Mouse (Mus musculus) neutrophil, adult 5-6 weeks (primary cell): ENCODE data around the gene Rcor1. TPM values are rescaled to one million over a fixed set of nuclear protein-coding genes. Genes with fewer than 3 reads are reported as not detected.
A peak's percentile ranks its signal among the peaks of the same experiment; 100 is the strongest.
"Not testable (repeated sequence)": the region's sequence is repeated elsewhere in the genome, so short reads cannot be mapped to it uniquely, and the experiment has no call there.

Experiments
- ATAC-seq: fragments of 151-379, 151-347 bp; 2 replicates; pipeline ENCODE4 v1.8.0; 2017; ENCODE audit warnings: mild to moderate bottlenecking, moderate TSS enrichment; ENCODE audit not compliant: insufficient number of reproducible peaks, poor library complexity, low FRiP score, severe bottlenecking; ENCODE audit errors: extremely low read depth
- total RNA-seq: library from RNA; stranded (forward); fragments of 200-1000 nt; gene quantifications from 2 replicates; pipeline ENCODE4 v1.2.3, GENCODE M21; 2017

The Rcor1 gene
- total RNA-seq, 1 experiment from 2014 or later, result 29.7 TPM

DNA sequence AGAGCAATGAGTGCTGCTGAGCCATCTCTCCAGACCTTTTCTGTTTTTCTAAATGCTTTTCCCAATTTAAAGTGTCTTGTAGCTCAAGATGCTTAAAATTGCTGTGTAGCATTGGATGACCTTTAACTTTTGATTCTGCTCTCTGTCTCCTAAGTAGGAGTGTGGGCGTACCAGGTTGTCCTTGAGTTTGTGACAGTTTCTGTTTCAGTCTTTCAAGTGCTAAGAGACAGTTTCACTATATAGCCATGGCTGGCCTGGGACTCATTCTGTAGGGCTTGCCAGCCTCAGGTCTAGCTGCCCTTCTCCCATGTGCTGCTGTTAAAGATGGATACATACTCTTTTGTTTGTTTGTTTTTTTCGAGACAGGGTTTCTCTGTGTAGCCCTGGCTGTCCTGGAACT is 9.1 kb downstream of the Rcor1 start:
- ATAC-seq, result no peak

DNA sequence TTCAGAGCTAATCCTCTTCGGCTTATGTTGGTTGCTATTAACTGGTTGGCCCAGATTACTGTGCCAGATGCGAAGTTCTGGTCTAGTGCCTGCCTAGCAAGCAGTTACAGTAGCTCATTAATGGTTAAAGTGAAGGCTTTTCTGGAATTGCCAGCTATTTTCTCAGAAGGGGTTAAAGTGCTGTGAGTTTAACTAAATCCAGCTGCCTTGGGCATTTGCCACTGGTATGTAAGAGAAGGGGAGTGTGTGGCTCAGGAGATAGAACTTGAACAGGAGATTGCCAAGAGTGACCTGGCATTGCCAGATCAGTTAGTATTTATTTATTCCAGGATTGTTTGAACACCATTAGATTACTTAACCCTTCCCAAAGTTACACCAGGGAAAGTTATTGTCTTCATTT is 11.1 kb downstream of the Rcor1 start:
- ATAC-seq, result no peak

DNA sequence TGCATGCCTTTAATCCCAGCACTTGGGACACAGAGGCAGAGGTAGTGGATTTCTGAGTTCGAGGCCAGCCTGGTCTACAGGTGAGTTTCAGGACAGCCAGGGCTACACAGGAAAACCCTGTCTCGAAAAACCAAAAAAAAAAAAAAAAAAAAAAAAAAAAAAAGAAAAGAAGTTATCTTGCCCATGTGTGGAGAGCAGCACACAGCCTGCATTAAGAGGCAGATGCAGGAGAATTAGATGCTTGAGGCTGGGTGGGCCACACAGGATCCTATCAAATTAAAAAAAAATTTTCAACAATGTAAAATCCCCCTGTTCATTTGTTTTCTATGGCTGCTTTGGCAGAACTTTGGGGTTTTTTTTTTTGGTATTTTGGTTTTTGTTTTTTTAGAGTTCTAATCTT is 24.2 kb downstream of the Rcor1 start:
- no peak for ATAC-seq

DNA sequence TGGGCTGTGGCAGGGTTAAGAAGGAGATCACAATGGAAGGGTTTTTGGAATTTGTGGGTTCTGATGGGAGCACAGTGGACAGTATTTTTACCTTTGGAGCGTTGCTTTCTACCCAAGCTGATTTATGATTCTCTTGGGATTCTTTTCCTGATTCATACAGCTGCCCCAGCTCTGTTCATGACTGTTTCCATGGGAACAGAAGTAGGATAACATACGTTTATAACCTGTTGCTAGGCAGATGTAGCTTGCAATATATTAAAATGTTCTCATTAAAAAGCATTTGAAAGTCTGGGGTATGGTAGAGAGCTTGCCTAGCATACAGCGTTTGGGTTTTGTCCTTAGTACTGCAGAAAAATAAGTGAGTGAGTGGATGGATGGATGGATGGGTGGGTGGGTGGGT is 25.1 kb downstream of the Rcor1 start:
- no peak for ATAC-seq

DNA sequence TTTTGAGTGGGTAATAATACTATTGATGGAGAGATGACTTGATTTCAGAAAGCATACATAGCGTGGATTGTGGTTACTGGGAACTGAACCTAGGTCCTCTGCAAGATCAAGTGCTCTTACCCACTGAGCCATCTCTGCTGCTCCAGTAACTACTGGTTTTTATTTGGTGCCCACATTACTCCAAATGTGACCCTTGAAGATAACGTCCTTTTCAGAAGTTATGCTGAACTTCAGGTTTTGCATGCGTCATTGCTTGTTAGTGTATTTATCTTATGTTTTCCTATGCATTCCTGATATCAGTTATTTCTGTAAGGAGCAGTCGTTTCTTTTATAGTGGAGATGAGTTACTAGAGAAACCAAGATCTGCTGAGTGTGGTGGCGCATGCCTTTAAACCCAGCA is 26.2 kb downstream of the Rcor1 start:
- no peak for ATAC-seq

DNA sequence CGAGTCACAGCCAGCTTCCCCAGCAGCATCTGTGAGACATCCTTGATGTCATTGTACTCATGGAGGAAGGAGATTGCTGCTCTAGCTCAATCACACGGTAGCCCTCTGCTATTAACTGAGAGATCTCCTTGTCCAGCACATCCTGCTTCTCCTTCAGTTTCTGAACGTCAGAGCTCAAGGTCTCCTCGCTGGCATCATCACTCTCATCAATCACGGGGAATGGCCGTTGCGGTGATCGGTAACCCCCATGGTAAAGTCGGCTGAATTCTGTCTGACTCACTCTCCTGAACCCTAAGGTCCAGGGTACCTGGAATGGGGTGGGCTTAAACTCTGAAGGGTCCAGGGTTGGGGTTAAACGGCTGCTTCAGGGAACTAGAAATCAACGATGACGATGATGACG is 28.7 kb downstream of the Rcor1 start:
- no peak for ATAC-seq

DNA sequence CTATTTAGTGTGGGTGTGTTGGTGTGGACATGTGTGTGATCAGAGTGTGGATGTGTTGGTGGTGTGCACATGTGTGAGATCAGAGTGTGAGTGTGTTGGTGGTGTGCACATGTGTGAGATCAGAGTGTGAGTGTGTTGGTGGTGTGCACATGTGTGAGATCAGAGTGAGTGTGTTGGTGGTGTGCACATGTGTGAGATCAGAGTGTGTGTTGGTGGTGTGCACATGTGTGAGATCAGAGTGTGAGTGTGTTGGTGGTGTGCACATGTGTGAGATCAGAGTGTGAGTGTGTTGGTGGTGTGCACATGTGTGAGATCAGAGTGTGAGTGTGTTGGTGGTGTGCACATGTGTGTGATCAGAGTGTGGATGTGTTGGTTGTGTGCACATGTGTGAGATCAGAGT is 30.1 kb downstream of the Rcor1 start:
- ATAC-seq, result not testable (repeated sequence)

DNA sequence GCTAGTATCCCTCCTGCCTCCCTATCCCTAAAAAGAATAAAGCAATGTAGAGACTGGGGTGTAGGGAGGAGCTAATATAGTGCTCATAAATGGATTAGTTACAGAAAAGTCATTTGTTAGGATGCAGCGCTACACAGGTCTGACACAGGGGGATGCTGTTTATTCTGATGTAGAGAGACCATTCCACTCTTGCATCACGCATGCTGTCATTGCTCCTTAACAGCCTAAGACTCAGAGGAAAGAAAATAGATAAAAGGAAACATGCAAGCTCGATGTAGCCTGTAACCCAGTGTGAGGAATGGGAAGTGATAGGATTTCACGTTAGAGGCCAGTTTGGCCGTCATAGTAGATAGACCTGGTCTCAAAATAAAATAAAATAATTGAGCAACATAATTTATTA is 31.9 kb downstream of the Rcor1 start:
- ATAC-seq, result no peak

DNA sequence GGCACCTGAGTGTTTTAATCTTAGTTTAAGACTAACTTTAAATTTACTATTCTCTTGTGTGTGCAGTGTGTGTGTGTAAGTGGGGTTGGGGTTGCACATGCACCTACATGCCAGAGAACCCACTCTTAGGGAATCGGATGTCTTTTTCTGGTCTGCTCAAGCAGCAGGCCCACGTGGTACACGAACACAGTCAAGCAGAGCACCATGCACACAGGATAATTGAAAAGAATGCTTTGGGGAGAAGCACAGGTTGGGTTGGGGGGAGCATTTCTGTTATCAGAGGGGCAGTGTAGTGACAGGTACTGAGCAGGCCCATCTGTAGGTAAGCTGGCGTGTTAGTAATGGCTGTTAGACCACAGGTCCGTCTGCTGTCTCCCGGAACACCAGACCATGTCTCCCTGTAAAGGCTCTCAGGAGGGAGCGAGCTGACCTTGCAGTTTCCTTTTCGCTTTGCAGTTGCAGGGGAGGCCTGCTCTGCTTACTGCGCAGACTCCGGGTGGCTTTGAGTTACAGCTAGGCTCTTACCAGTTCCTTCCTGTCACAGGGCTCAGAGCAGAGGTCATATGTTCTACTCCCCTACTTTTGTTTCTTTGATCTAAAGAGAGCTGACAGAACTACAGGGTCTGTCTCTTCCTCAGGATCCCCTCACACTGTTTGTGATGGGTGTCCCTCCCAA is 32.5 kb downstream of the Rcor1 start:
- peak; percentile 86 for ATAC-seq

DNA sequence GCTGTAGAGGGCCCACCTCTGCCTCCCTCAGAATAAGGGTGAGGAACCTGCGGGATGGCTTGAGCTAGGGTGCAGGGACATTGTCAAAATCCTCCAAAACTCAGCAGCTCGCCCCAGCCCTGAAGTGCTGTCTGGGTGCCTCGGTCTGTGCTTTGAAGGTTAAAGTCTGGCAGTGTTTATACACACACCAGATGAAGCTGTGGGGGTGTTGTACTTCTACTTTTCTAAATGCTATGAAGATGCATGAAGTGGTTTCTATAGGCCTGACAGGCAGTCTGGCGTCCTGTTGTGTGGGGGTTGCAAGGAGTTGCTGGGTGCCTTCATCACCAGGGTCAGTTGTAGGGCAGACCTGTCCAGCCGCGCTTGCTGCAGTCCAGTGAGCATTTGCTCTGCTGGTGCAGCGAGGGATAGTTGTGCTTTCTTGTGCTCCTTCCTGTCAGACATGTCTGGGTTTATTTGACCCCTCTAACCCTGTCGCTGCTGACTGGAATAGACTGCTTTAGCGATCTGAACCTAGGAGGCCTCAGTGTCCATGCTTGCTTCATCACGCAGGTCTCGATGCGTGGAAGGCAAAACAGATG is 37.3 kb downstream of the Rcor1 start:
- no peak for ATAC-seq

DNA sequence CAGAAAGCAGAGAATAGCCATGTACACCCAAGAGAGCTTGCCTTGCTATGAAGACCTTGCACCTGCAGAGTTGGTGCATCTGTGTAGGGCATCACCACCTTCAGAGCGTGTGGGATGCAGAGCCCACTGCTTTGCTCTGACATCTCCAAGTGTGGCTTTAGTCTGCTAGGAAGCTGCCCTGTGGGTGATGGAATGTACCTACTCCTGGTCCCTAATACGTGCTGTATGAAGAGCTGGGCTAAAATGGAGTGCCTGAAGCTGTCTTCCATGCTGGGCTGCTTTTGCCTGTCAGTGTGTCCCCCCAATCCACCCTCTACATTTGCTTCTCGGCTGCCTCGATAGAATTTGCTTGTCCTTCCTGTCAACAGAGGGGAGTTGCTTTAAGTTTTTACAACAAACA is 46.4 kb downstream of the Rcor1 start:
- no peak for ATAC-seq

DNA sequence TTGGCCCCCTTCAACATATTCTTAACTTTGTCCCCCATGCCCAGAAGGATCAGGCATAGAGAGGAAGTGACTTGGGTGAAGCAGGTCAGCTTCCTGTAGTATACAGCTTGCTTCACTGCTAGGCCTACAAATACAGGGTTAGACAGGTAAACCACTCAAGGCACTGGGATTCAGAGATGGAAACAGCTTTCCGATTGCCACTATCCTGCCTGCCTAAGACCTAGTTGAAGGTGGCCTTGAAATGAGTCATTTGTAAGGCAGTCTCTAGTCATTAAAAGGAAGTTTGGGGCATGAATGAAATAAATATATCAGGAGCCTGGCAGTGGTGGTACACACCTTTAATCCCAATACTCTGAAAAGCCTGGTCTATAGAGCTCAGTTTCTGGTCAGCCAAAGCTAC is 47.9 kb downstream of the Rcor1 start:
- no peak for ATAC-seq

DNA sequence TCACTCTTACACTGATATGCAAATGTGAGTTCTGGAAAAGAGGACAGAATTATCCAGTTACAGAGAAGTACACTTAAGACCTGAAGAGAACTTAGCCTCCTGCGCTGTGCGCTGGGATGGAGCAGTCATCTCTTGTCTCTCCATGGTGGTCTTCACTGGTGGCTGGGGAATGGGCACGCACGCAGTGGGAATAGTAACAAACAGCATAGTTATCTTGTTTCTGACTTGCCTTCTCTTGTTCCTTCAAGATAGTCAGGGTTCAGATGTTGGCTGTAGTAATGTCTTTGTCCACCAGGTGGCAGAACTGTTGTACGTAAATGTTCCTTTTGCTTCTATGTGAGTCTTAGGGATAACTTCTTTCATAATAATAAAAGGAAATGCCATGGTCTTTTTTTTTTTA is 49.0 kb downstream of the Rcor1 start:
- ATAC-seq, result peak; percentile 71; the same call in 1 of the 2 replicates

DNA sequence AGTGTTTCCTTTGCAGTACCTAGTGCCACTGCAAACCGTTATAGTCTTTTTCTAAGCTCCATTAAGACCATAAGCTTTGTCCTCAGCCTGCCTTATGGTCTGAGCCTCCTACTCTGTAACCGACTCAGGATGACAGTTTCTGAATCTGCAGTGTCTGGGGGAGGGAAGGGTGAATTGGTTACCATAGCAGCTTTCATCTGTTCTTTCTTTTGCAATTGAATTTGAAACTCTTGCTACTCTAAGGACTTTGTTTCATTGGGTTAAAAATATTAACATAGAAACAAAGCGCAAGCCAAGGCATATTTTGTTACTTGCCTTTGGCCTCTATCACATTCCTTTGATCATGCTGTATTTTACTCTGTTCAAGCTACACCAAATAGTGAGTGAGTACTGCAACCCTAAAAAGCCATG is 49.6 kb downstream of the Rcor1 start:
- no peak for ATAC-seq

DNA sequence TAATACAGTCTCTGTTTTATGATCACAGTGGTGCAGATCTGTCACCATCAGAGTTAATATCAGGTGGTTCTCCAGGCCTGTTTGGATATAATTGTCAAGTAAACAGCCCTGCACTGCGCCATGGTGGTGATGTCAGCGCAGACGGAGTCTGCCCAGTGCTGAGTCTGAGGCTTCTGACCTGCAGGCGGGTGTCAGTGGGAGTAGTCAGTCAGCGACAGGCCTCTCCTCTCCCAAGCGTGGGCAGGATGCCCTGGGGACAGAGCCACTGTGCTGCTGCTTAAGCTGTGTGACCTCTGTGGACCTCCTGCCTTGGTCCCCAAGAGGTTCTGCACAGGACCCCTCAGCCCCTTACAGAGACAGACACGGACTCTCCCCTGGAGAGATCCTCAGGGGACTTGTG is 50.0 kb downstream of the Rcor1 start:
- no peak for ATAC-seq

DNA sequence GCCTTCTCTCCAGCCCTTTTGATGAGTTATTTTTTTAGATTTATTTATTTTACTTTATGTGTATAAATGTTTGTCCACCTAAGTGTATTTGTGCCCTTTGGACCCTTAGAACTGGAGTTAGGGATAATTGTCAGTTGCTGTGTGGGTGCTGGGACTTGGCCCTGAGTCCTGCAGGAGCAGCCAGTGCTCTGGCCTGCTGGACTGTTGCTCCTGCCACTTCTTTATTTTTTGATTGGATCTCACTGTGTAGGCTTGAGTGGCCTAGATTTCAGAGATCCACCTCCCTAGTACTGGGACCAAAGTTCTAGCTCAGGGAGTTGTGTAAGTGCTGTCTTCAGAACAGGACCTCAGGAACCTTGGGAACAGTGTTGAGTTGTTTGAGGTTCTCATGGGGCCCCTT is 51.6 kb downstream of the Rcor1 start:
- ATAC-seq, result no peak

DNA sequence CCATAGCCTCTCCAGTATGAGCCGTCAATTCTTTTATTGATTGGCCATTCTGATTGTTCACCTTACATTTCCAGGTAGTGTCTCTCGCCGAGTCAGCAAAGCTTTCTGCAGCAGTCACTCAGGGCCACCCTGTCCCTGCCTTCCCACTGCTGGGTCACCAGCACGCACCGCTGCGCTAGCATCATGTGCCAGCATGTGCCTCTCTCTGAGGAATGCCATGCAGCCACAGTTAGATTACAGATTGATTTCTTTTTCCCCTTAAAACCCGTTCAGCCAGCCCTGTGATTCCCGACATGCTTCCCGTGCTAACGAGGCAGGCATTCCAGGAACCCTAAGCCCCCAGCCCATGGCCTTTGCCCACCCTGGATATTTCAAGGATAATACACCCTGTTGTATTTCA is 52.8 kb downstream of the Rcor1 start:
- ATAC-seq, result no peak

DNA sequence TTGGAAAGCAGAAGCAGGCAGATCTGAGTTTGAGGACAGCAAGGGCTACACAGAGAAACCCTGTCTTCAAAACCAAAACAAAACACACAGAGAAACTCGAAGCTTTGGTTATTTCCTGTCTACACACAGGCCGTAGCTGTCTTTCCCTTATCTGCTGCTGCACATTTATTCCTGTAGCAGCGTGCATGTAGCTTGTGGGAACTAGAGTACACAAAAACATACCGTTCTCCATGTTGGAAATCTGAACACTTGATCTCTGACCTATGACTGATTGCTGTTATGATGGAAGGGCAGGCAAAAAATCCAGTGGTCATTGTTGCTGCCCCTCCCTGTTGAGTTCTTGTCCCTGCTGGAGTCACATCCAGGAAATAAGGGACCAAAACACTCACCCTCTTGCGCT is 54.9 kb downstream of the Rcor1 start:
- no peak for ATAC-seq

DNA sequence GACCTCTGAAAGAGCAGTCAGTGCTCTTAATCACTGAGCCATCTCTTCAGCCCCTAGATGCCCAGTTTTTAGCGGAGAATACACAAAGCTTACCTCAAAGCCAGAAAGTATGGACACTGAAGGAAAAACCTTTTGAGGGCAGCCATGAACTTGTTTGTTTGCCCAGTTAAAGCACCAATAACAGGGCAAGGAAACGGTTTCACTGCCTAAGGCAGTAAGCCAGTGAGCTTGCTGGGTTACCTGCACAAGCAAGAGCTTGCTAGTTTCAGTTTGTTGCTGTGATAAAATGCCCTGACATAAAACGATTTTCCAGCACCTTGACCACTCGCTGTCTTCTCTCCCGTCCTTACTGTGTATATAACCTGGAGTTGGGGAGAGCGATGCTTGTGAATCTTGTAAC is 55.9 kb downstream of the Rcor1 start:
- no peak for ATAC-seq

DNA sequence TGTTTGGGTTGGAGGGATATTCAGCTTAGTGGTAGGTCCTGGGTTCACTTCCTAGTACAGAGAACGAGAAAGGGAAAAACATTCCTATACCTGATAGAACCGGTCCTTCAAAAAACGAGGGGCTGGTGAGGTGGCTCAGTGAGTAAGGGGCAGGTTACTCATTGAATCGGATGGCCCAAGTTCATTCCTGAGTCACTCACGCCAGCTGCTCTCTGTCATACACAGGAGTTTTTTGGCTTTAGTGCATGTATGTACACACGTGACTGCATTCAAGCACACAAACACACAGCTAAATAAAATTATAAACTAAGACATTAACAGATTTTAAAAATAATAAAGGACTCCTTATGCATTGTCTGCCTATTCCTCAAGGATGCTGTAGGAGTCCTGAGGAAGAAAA is 57.1 kb downstream of the Rcor1 start:
- ATAC-seq, result no peak

DNA sequence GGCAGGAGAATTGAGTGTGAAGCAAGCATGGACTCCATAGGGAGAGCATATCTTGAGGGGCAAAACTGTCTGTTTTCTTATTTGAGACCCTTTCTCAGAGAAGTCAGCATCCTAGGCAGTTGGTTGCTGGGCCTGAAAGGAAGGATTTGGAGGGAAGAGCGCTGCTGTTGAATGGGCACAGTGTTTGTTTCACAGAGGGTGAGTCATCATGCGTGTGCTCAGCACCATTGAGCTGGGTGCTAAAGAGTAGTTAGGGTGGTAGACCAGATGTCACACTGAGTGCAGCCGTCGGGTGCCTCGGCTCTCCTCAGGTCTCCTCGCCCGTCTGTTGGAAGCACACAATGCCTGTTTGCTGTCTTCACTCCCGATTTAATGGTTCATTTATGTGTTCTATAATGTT is 57.9 kb downstream of the Rcor1 start:
- no peak for ATAC-seq
